Mouse (Mus musculus) hindbrain, embryonic 14.5 days (tissue): ENCODE measurements around the gene Trim47. TPM values are rescaled to one million over a fixed set of nuclear protein-coding genes. Genes with fewer than 3 reads are reported as not detected.
A peak's percentile ranks its signal among the peaks of the same experiment; 100 is the strongest.

ENCODE experiments used
- ATAC-seq: fragments of 200-750 bp; cut with Nextera tagmentation; 2 replicates; pipeline ENCODE4 v1.8.0; 2017; ENCODE audit warnings: moderate number of reproducible peaks, mild to moderate bottlenecking, moderate TSS enrichment, moderate library complexity; ENCODE audit not compliant: low FRiP score
- DNase-seq: peaks from one replicate; pipeline ENCODE4 v3.0.0-alpha.2; 2015; ENCODE audit warnings: low spot score
- H3K27ac ChIP-seq: fragments of 300-500 bp; sonication (generic); 2 replicates; pipeline ENCODE4 v1.5.1; 2014; ENCODE audit warnings: mild to moderate bottlenecking, moderate library complexity
- H3K27me3 ChIP-seq: fragments of 300-500 bp; sonication (generic); 2 replicates; pipeline ENCODE4 v1.6.1; 2014; ENCODE audit warnings: mild to moderate bottlenecking, low read length, mixed read lengths; ENCODE audit not compliant: control insufficient read depth, insufficient read depth
- H3K36me3 ChIP-seq: fragments of 300-500 bp; sonication (generic); replicated peaks from 2 replicates; pipeline ENCODE4 v1.6.1; 2014; ENCODE audit not compliant: control insufficient read depth, insufficient read depth
- H3K4me1 ChIP-seq: fragments of 300-500 bp; sonication (generic); replicated peaks from 2 replicates; pipeline ENCODE4 v1.6.1; 2014; ENCODE audit warnings: antibody characterized with exemption, low read length, mixed read lengths; ENCODE audit not compliant: control insufficient read depth, insufficient read depth
- H3K4me2 ChIP-seq: fragments of 300-500 bp; sonication (generic); replicated peaks from 2 replicates; pipeline ENCODE4 v1.6.1; 2014; ENCODE audit warnings: mild to moderate bottlenecking, moderate library complexity
- H3K4me3 ChIP-seq: fragments of 300-500 bp; sonication (generic); replicated peaks from 2 replicates; pipeline ENCODE4 v1.5.1; 2014; ENCODE audit warnings: mild to moderate bottlenecking, low read length
- H3K9ac ChIP-seq: fragments of 300-500 bp; sonication (generic); 2 replicates; pipeline ENCODE4 v1.6.1; 2014
- H3K9me3 ChIP-seq: fragments of 300-500 bp; sonication (generic); 2 replicates; pipeline ENCODE4 v1.6.1; 2016; ENCODE audit warnings: low read length; ENCODE audit not compliant: control insufficient read depth
- whole genome bisulfite sequencing: fragments of 180-500 bp; shearing (Covaris S2); extraction: QIAGEN DNeasy Blood & Tissue Kit; methylation state at CpG from one replicate; pipeline ENCODE4 v1.1.7; 2014; 5-methylcytosine and 5-hydroxymethylcytosine counted together
- polyA plus RNA-seq: library from polyadenylated mRNA; unstranded; fragments of >200 nt; fragmentation: Nextera tagmentation; extraction: Ambion mirVana; gene quantifications from 2 replicates; pipeline ENCODE4 v1.2.1, GENCODE M21; 2014

The Trim47 gene
- polyA plus RNA-seq, 1 experiment from 2014 or later = 9.4 TPM

- WGBS = 16% methylated on average over 9 of the region's 9 CpGs
- peaks cover 10% of the 10 kb centered on the region for H3K4me1 ChIP-seq
- no peaks in the 10 kb centered on the region for H3K27me3 ChIP-seq
- H3K36me3 ChIP-seq = peaks cover 66% of the 10 kb centered on the region
- H3K9ac ChIP-seq = no peak overlapping the region
- no peak overlapping the region for H3K27ac ChIP-seq
- H3K9me3 ChIP-seq = no peaks in the 10 kb centered on the region
- no peak overlapping the region for H3K4me2 ChIP-seq
- ATAC-seq (no peak), DNase-seq (no peak)
- no peak overlapping the region for H3K4me3 ChIP-seq
Observed at GRCm38 (mm10) chr11:116163002-116163401, 36.0 kb upstream of the Trim47 start.

- no peak overlapping the region for H3K4me3 ChIP-seq
- no peak overlapping the region; the same call in 1 of the 2 replicates for H3K27ac ChIP-seq
- H3K36me3 ChIP-seq = peaks cover 75% of the 10 kb centered on the region
- no peak for ATAC-seq
- H3K27me3 ChIP-seq = no peaks in the 10 kb centered on the region
- H3K4me1 ChIP-seq = peaks cover 9% of the 10 kb centered on the region
- DNase-seq = no peak
- 67% methylated on average over 10 of the region's 10 CpGs for WGBS
- no peaks in the 10 kb centered on the region for H3K9me3 ChIP-seq
- no peak overlapping the region for H3K4me2 ChIP-seq
- no peak overlapping the region for H3K9ac ChIP-seq
Observed at GRCm38 (mm10) chr11:116162146-116162545, 35.1 kb upstream of the Trim47 start.

- Histone ChIP-seq H3K9me3 (no peaks in the 10 kb centered on the region), H3K36me3 (peaks cover 81% of the 10 kb centered on the region), H3K9ac (no peak overlapping the region), H3K27me3 (no peaks in the 10 kb centered on the region), H3K4me1 (peaks cover under 1% of the 10 kb centered on the region; the same call in 1 of the 2 replicates), H3K27ac (no peak overlapping the region), H3K4me2 (no peak overlapping the region), H3K4me3 (no peak overlapping the region)
- DNase-seq = no peak
- ATAC-seq = no peak
- WGBS = 69% methylated on average over 12 of the region's 12 CpGs
Observed at GRCm38 (mm10) chr11:116161312-116161711, 34.3 kb upstream of the Trim47 start.

GRCm38 (mm10) chr11:116150960-116151359 lies 23.9 kb upstream of the Trim47 start:
- peaks cover 100% of the 10 kb centered on the region for H3K36me3 ChIP-seq
- no peak overlapping the region for H3K4me3 ChIP-seq
- no peaks in the 10 kb centered on the region for H3K27me3 ChIP-seq
- WGBS = 94% methylated on average over 2 of the region's 2 CpGs
- H3K4me1 ChIP-seq = no peaks in the 10 kb centered on the region
- H3K27ac ChIP-seq = no peak overlapping the region
- ATAC-seq (no peak), DNase-seq (no peak)
- H3K9me3 ChIP-seq = no peaks in the 10 kb centered on the region
- H3K4me2 ChIP-seq = no peak overlapping the region
- H3K9ac ChIP-seq = no peak overlapping the region

GRCm38 (mm10) chr11:116149341-116149740 lies 22.3 kb upstream of the Trim47 start:
- DNase-seq = no peak
- Histone ChIP-seq H3K4me3 (no peak overlapping the region), H3K4me1 (0 out of 2 replicates have a peak, but pooled peaks cover 4% of the 10 kb centered on the region), H3K9me3 (no peaks in the 10 kb centered on the region), H3K27ac (no peak overlapping the region), H3K4me2 (no peak overlapping the region), H3K27me3 (no peaks in the 10 kb centered on the region), H3K9ac (no peak overlapping the region), H3K36me3 (peaks cover 100% of the 10 kb centered on the region)
- ATAC-seq = no peak
- WGBS = 89% methylated on average over 6 of the region's 6 CpGs

GRCm38 (mm10) chr11:116148761-116149221 lies 21.8 kb upstream of the Trim47 start:
- ATAC-seq (no peak), DNase-seq (no peak)
- WGBS = 64% methylated on average over 20 of the region's 20 CpGs
- no peaks in the 10 kb centered on the region for H3K27me3 ChIP-seq
- peaks cover 100% of the 10 kb centered on the region for H3K36me3 ChIP-seq
- H3K9ac ChIP-seq = no peak overlapping the region
- 0 out of 2 replicates have a peak, but pooled peaks cover 4% of the 10 kb centered on the region for H3K4me1 ChIP-seq
- no peaks in the 10 kb centered on the region for H3K9me3 ChIP-seq
- no peak overlapping the region for H3K4me3 ChIP-seq
- H3K4me2 ChIP-seq = no peak overlapping the region
- no peak overlapping the region for H3K27ac ChIP-seq

- 0 out of 2 replicates have a peak, but pooled peaks cover 4% of the 10 kb centered on the region for H3K4me1 ChIP-seq
- no peak overlapping the region for H3K4me3 ChIP-seq
- no peak overlapping the region for H3K9ac ChIP-seq
- H3K27me3 ChIP-seq = no peaks in the 10 kb centered on the region
- no peak overlapping the region for H3K27ac ChIP-seq
- WGBS = 72% methylated on average over 25 of the region's 25 CpGs
- H3K9me3 ChIP-seq = no peaks in the 10 kb centered on the region
- DNase-seq (no peak), ATAC-seq (0 out of 2 replicates have a peak, but pooled peaks have one; percentile 42)
- no peak overlapping the region for H3K4me2 ChIP-seq
- H3K36me3 ChIP-seq = peaks cover 100% of the 10 kb centered on the region
Observed at GRCm38 (mm10) chr11:116146294-116146985, 19.4 kb upstream of the Trim47 start.

- Histone ChIP-seq H3K27me3 (no peaks in the 10 kb centered on the region), H3K9ac (no peak overlapping the region), H3K4me2 (no peak overlapping the region), H3K4me1 (0 out of 2 replicates have a peak, but pooled peaks cover 4% of the 10 kb centered on the region), H3K9me3 (no peaks in the 10 kb centered on the region), H3K27ac (peak overlapping the region; percentile 38; the same call in 1 of the 2 replicates), H3K36me3 (peaks cover 94% of the 10 kb centered on the region), H3K4me3 (no peak overlapping the region)
- 59% methylated on average over 18 of the region's 18 CpGs for WGBS
- ATAC-seq = no peak
- DNase-seq = no peak
Observed at GRCm38 (mm10) chr11:116145481-116146293, 18.7 kb upstream of the Trim47 start.

GRCm38 (mm10) chr11:116143468-116143867 lies 16.5 kb upstream of the Trim47 start:
- no peak for ATAC-seq

More at GRCm38 (mm10) chr11:116143468-116143867, 16.5 kb upstream of the Trim47 start:
- Histone ChIP-seq H3K4me3 (no peak overlapping the region), H3K36me3 (peaks cover 72% of the 10 kb centered on the region), H3K4me2 (no peak overlapping the region), H3K4me1 (0 out of 2 replicates have a peak, but pooled peaks cover 4% of the 10 kb centered on the region), H3K9ac (no peak overlapping the region), H3K9me3 (no peaks in the 10 kb centered on the region), H3K27ac (no peak overlapping the region), H3K27me3 (no peaks in the 10 kb centered on the region)
- 93% methylated on average over 3 of the region's 3 CpGs for WGBS
- DNase-seq = no peak
